Mouse (Mus musculus): ENCODE results near the gene Obsl1.

GRCm38 (mm10) chr1:75555680-75556079 is 49.4 kb upstream of the Obsl1 start:
- TF ChIP-seq POLR2A (IDR thresholded peaks at IDR 0.05; ENCODE audit: extremely low read depth, insufficient read depth, low read length) (no peak), CTCF (IDR thresholded peaks at IDR 0.05; ENCODE audit: low read depth, low read length) (no peak)

Measured in liver, adult 2 months (tissue).